Mouse (Mus musculus) ovary, postnatal 36 days (tissue): ENCODE data around the gene Emp3.
A peak's percentile ranks its signal among the peaks of the same experiment; 100 is the strongest.
"Not testable (repeated sequence)": the region's sequence is repeated elsewhere in the genome, so short reads cannot be mapped to it uniquely, and the experiment has no call there.

Experiments used
- DNase-seq: peaks from one replicate; pipeline ENCODE4 v3.0.0; 2022; ENCODE audit warnings: low spot score, mixed read lengths

Emp3 gene

GRCm38 (mm10) chr7:45921242-45921621 lies at the start of gene Emp3:
Gene Emp3 (minus strand): TSS chr7:45921404.
- DNase-seq: peak; percentile 57

GRCm38 (mm10) chr7:45956611-45957010 lies 35.4 kb upstream of the Emp3 start:
- DNase-seq: no peak

GRCm38 (mm10) chr7:45949061-45949460 lies 27.9 kb upstream of the Emp3 start:
- no peak for DNase-seq

- DNase-seq: not testable (repeated sequence)
Measured at GRCm38 (mm10) chr7:45943280-45943679, 22.1 kb upstream of the Emp3 start.

GRCm38 (mm10) chr7:45941986-45942385 lies 20.8 kb upstream of the Emp3 start:
- DNase-seq: no peak

- DNase-seq: no peak
Measured at GRCm38 (mm10) chr7:45939836-45940235, 18.6 kb upstream of the Emp3 start.

GRCm38 (mm10) chr7:45935114-45935513 lies 13.9 kb upstream of the Emp3 start:
- no peak for DNase-seq

GRCm38 (mm10) chr7:45933766-45934165 lies 12.6 kb upstream of the Emp3 start:
- DNase-seq: not testable (repeated sequence)

GRCm38 (mm10) chr7:45929688-45930087 lies 8.5 kb upstream of the Emp3 start:
- DNase-seq: no peak

DNA sequence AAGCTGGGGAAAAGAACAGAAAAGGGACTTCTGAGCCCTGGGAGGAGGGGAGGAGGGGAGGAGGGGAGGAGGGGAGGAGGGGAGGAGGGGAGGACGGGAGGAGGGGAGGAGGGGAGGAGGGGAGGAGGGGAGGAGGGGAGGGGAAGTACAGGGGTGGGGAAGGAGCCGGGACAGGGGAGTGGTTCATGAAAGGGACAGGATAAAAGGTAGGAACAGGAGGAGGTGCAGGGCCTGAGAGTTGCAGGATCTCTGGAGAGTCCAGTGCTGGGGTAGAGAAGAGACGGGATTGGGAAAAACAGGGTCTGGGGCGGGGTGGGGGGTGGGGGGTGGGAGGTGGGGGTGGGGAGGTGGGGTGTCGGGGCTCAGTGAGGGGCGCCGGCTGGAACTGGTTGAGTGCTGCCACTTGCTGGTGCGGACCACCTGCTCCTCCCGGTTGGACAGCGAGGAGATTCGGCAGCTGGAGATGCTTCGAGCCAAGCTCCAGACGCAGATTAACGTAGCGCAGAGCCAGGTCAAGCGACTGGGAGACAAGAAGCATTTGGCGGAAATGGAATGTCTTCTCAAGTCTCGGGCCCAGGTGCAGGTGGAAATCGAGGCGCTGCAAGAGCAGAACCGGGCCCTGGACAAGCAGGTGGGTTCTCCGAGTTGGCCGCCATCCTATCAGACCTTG lies 7.6 kb upstream of the Emp3 start:
- DNase-seq: no peak

DNA sequence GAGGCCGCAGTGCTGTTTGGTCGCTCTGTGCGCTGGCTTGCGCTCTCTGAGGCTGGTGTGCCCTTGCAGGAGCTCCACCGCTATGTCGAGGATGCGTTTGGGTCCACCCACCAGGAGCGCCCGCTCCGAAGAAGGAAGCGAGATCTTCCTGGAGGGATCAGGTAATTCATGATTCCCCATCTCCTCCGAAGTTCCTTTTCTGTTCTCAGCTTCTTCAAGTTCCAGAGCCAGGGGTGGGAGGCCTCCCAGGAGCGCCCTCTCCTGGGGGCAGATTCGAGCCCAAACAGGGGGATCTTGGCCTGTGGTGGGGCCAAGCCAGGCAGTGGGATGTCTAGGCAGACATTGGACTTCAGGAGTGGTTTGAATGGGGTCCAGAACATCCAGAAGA lies 3.2 kb upstream of the Emp3 start:
- DNase-seq: peak; percentile 60

DNA sequence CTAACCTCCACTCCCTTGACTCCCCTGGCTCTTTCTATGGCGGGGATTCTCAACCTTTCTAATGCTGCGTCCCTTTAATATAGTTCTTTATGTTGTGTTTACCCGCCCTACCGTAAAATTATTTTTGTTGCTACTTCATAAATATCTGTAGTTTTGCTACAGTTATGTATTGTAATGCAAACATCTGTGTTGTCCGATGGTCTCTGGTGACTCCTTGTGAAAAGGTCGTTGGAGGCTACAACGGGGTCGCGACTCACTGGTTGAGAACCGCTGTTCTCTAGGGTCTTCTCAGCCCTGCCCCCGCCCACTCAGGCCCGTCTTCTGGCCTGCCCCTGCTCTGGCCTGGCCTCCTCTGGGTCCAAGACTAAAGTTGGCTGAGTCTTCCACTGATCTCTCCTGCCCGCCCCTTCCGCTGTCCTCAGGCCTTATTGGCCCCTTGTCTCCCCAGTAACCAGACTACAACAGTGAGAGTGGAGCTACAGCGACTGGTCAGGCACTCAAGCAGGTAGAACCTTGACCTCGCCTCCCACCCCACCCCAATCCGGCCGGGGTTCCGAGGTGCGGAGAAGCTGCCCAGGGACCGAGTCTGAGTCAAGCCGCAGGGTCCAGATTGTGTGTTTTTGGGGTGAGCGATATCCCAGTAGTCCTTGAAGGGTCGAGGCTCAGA lies 2.7 kb upstream of the Emp3 start, which contains the start of gene Ccdc114:
TSS of gene Ccdc114 (plus strand) at position 311 of the 667 bp plus-strand sequence.
- DNase-seq: peak; percentile 78

- peak; percentile 92 for DNase-seq
Measured at GRCm38 (mm10) chr7:45922928-45923761, 1.9 kb upstream of the Emp3 start.

DNA sequence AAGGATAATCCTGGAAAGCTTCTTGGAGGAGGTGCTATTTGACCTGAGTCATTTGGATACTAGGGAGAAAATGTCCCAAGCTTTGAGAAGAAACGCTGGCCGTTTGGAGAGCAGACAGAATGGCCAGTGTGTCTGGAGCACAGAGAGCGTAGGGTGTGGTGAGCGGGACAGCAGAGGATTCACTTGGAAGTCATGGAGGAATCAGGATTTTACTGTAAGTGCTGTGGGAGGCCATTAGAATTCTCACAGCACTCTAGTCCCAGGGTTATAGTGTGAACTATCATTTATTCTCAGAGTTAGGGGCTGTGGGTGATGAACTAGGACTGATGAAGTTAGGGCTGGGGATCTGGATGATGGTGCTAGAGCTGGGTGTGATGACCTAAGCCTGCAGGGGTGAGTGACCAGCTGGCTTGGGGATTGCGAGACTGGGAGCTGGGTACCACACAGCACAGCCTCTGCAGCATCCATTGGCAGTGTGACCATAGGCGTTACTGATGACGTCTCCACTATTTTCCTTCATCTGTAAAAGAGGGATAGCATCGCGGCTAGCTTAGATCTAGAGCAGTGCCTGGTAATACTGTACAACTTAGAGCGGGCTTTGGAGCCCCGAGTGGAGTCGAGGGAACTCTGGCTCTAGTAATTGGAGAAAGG lies 871 bp upstream of the Emp3 start:
- DNase-seq: no peak

DNA sequence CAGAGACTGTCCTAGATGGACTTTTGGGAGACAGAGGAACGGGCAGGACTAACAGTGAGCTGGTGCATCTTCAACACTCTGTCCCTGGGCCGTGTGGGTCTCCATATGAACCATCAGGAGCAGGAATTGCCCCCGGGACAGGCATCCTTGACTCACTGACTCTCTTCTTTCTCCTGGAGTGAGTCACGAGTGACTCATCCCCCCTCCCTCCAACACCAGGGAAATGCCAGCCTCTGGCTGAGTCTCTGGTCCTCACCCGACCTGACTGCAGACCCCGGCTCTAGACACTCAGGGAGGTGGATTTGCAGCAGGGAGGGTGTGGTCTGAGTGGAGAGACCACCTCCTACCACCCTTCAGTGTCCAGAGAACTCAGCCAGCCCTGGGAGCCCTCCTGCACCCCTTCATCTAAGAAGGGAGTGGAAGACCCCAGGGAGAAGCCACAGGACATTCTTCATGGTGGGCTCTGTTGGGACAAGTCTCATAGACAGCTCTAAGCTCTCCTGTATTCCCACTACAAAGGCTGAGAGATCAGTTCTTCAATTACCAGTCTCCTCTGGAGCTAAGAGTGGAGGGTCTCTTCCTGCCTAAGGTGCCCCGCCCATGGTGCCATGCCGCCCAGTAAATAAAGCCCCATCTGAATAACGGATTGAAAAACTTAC lies 492 bp downstream of the Emp3 start:
- peak; percentile 32 for DNase-seq

DNA sequence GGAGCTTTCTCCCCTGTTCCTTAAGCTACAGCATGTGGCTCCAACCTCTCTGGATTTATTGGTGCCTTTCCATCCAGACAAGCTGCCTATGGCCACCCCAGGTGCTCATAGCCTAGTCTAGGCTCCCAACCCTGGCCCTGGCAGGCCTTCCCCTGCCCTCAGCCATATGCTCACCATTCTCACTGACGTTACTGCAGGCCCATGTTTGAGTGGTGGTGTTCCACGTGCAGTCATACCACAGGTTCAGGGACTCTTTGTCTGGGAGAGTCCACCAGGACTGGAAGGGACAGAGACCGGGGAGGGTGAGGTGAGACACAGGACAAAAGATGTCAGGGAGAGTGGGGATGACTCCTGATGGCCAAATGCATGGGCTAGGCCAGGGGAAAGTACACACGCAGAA lies 1.4 kb downstream of the Emp3 start:
- no peak for DNase-seq

- no peak for DNase-seq
Measured at GRCm38 (mm10) chr7:45919083-45919671, 2.0 kb downstream of the Emp3 start.

- no peak for DNase-seq
Measured at GRCm38 (mm10) chr7:45917926-45918325, 3.3 kb downstream of the Emp3 start.

DNA sequence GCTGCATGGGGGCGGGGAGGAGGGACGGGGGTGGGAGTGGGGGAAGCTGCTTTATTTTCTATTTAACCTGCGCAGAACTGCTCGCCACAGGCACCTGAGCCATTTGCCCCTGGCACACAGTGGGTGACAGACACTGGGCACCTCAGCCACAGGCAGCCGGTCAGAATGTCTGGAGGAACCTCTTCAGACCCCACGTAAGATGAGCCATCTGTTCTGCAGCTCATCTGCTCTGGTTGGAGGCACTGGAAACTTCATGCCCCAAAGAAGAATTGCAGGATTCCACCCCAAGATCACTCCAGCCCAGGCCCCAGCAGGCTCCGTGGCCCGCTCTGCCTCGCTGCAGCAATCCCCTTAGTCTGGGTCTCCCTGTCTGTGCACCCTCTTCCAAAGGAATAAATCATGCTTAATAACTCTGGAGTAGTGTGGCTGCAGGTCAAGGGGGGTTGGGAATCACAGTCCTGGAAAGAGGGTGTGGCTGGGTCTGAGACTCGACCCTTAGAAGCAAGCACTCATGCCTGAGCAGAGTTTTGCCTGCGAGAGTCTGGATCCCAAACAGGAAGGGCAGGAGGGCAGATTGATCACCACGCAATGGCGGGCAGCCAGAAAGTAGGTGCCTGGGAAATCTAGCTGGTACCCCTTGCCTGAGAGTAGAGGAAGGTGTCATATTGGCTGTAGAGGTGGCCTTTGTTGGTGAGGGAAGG lies 4.0 kb downstream of the Emp3 start:
- DNase-seq: no peak
